Mouse (Mus musculus) kidney, adult 2 months (tissue): ENCODE data around the gene Prdx2. TPM values are rescaled to one million over a fixed set of nuclear protein-coding genes. Genes with fewer than 3 reads are reported as not detected.
A peak's percentile ranks its signal among the peaks of the same experiment; 100 is the strongest.

Experiments
- DNase-seq: peaks from one replicate; pipeline ENCODE4 v3.0.0; 2021
- H3K27ac ChIP-seq: fragments of 200-500 bp; 2 replicates; pipeline ENCODE4 v1.5.1; 2012; ENCODE audit warnings: low read depth, low read length, control low read depth, inconsistent platforms; ENCODE audit not compliant: insufficient read depth
- H3K27me3 ChIP-seq: fragments of 200-500 bp; replicated peaks from 2 replicates; pipeline ENCODE4 v1.6.1; 2012; ENCODE audit warnings: mild to moderate bottlenecking, moderate library complexity, low read length, inconsistent platforms; ENCODE audit not compliant: control insufficient read depth, insufficient read depth
- H3K36me3 ChIP-seq: fragments of 200-500 bp; 2 replicates; pipeline ENCODE4 v1.6.1; 2012; ENCODE audit warnings: mild to moderate bottlenecking, moderate library complexity, low read length, inconsistent platforms; ENCODE audit not compliant: control insufficient read depth, insufficient read depth
- H3K4me1 ChIP-seq: fragments of 200-500 bp; 2 replicates; pipeline ENCODE4 v1.6.1; 2011; ENCODE audit warnings: low read length; ENCODE audit not compliant: control insufficient read depth, insufficient read depth
- H3K4me3 ChIP-seq: fragments of 200-500 bp; 2 replicates; pipeline ENCODE4 v1.5.1; 2011; ENCODE audit warnings: mild to moderate bottlenecking, low read depth, low read length, control low read depth; ENCODE audit not compliant: insufficient read depth
- CTCF ChIP-seq: fragments of 200-500 bp; conservative IDR thresholded peaks from 2 replicates; pipeline ENCODE4 v1.5.1; 2011; ENCODE audit warnings: low read depth, mild to moderate bottlenecking, control low read depth, low read length, moderate library complexity, mixed read lengths; ENCODE audit not compliant: insufficient read depth, insufficient read length
- POLR2A ChIP-seq: fragments of 200-500 bp; IDR thresholded peaks from one replicate; pipeline ENCODE4 v1.6.1; 2011; ENCODE audit warnings: low read depth, low read length, control low read depth
- WGBS: fragments of 180-500 bp; shearing (Covaris S2); methylation state at CpG from one replicate; pipeline ENCODE4 v1.1.7; 2018; 5-methylcytosine and 5-hydroxymethylcytosine counted together
- polyA plus RNA-seq: library from polyadenylated mRNA; depleted of rRNA; stranded (reverse); fragments of >200 nt; gene quantifications from 2 replicates; pipeline ENCODE4 v1.2.3, GENCODE M21; 2012

Prdx2 gene
- polyA plus RNA-seq, 1 experiment: 376 TPM

GRCm38 (mm10) chr8:84933767-84934559, 35.4 kb upstream of the Prdx2 start:
- no peak for DNase-seq
- Histone ChIP-seq H3K36me3 (no peaks in the 10 kb centered on the region), H3K4me3 (no peak overlapping the region), H3K27ac (no peak overlapping the region), H3K27me3 (peaks cover 3% of the 10 kb centered on the region), H3K4me1 (no peaks in the 10 kb centered on the region)
- 73% methylated on average over 16 of the region's 16 CpGs for WGBS
- TF ChIP-seq POLR2A (no peak), CTCF (no peak)

- Histone ChIP-seq H3K27me3 (peaks cover 3% of the 10 kb centered on the region), H3K4me1 (no peaks in the 10 kb centered on the region), H3K27ac (no peak overlapping the region), H3K4me3 (no peak overlapping the region), H3K36me3 (no peaks in the 10 kb centered on the region)
- DNase-seq: no peak
- TF ChIP-seq CTCF (no peak), POLR2A (no peak)
- 3% methylated on average over 15 of the region's 15 CpGs for WGBS
Observed at GRCm38 (mm10) chr8:84934860-84935259, 34.5 kb upstream of the Prdx2 start.

- WGBS: 6% methylated on average over 14 of the region's 14 CpGs
- no peak for DNase-seq
- Histone ChIP-seq H3K27me3 (peaks cover 3% of the 10 kb centered on the region), H3K27ac (no peak overlapping the region), H3K4me1 (no peaks in the 10 kb centered on the region), H3K4me3 (no peak overlapping the region), H3K36me3 (no peaks in the 10 kb centered on the region)
- no peak for TF ChIP-seq CTCF
- TF ChIP-seq POLR2A: no peak
Observed at GRCm38 (mm10) chr8:84935489-84935888, 33.9 kb upstream of the Prdx2 start.

- no peak overlapping the region for H3K4me3 ChIP-seq
- no peak overlapping the region for H3K27ac ChIP-seq
- H3K27me3 ChIP-seq: peaks cover 3% of the 10 kb centered on the region
- no peaks in the 10 kb centered on the region for H3K36me3 ChIP-seq
- DNase-seq: no peak
- WGBS: 16% methylated on average over 23 of the region's 23 CpGs
- H3K4me1 ChIP-seq: no peaks in the 10 kb centered on the region
- TF ChIP-seq CTCF (no peak), POLR2A (no peak)
Observed at GRCm38 (mm10) chr8:84936041-84936961, 33.1 kb upstream of the Prdx2 start.

GRCm38 (mm10) chr8:84936962-84937546, 32.3 kb upstream of the Prdx2 start, which contains the start of gene Mast1:
Gene Mast1, minus strand, starts transcription at chr8:84937359.
- Histone ChIP-seq H3K36me3 (no peaks in the 10 kb centered on the region), H3K4me3 (peak within 1 kb of the TSS; percentile 7; the same call in 1 of the 2 replicates), H3K27ac (no peak within 1 kb of the TSS), H3K4me1 (no peaks in the 10 kb centered on the region), H3K27me3 (peaks cover 3% of the 10 kb centered on the region)
- peak; percentile 55 for TF ChIP-seq CTCF
- TF ChIP-seq POLR2A: no peak
- WGBS: 1% methylated on average over 49 of the region's 50 CpGs
- DNase-seq: peak; percentile 29

GRCm38 (mm10) chr8:84937620-84938485, 31.5 kb upstream of the Prdx2 start:
- no peak for DNase-seq
- Histone ChIP-seq H3K27me3 (peaks cover 3% of the 10 kb centered on the region), H3K4me1 (no peaks in the 10 kb centered on the region), H3K4me3 (no peak overlapping the region; the same call in 1 of the 2 replicates), H3K36me3 (no peaks in the 10 kb centered on the region), H3K27ac (no peak overlapping the region)
- TF ChIP-seq CTCF (no peak), POLR2A (no peak)
- 65% methylated on average over 13 of the region's 13 CpGs for WGBS
